Mouse (Mus musculus) forebrain, embryonic 10.5 days (tissue): Measurements from ENCODE around the gene Cdh18. TPM values are rescaled to one million over a fixed set of nuclear protein-coding genes. Genes with fewer than 3 reads are reported as not detected.
"Not testable (repeated sequence)": the region's sequence is repeated elsewhere in the genome, so short reads cannot be mapped to it uniquely, and the experiment has no call there.

Experiments
- DNase-seq: peaks from one replicate; pipeline ENCODE4 v3.0.0-alpha.2; 2017; ENCODE audit warnings: low spot score; ENCODE audit errors: extremely low spot score
- H3K27ac ChIP-seq: fragments of 300-500 bp; sonication (generic); 2 replicates; pipeline ENCODE4 v1.5.1; 2016; ENCODE audit warnings: mild to moderate bottlenecking
- H3K27me3 ChIP-seq: fragments of 300-500 bp; sonication (generic); 2 replicates; pipeline ENCODE4 v1.6.1; 2016; ENCODE audit warnings: mild to moderate bottlenecking; ENCODE audit not compliant: poor library complexity, severe bottlenecking
- H3K36me3 ChIP-seq: fragments of 300-500 bp; sonication (generic); replicated peaks from 2 replicates; pipeline ENCODE4 v1.6.1; 2016; ENCODE audit warnings: mild to moderate bottlenecking, moderate library complexity
- H3K4me1 ChIP-seq: fragments of 300-500 bp; sonication (generic); 2 replicates; pipeline ENCODE4 v1.6.1; 2016
- H3K4me3 ChIP-seq: fragments of 300-500 bp; sonication (generic); 2 replicates; pipeline ENCODE4 v1.5.1; 2016; ENCODE audit warnings: mild to moderate bottlenecking, moderate library complexity
- H3K9me3 ChIP-seq: fragments of 300-500 bp; sonication (generic); 2 replicates; pipeline ENCODE4 v1.6.1; 2016; ENCODE audit warnings: mild to moderate bottlenecking, moderate library complexity
- WGBS: fragments of 180-500 bp; shearing (Covaris S2); methylation state at CpG from one replicate; pipeline ENCODE4 v1.1.7; 2016; 5-methylcytosine and 5-hydroxymethylcytosine counted together
- polyA plus RNA-seq: library from polyadenylated mRNA; unstranded; fragments of >200 nt; fragmentation: Nextera tagmentation; extraction: Ambion mirVana; gene quantifications from 2 replicates; pipeline ENCODE4 v1.2.1, GENCODE M21; 2016

Cdh18 gene
- polyA plus RNA-seq, 1 experiment from 2014 or later: 0.09 TPM

DNA sequence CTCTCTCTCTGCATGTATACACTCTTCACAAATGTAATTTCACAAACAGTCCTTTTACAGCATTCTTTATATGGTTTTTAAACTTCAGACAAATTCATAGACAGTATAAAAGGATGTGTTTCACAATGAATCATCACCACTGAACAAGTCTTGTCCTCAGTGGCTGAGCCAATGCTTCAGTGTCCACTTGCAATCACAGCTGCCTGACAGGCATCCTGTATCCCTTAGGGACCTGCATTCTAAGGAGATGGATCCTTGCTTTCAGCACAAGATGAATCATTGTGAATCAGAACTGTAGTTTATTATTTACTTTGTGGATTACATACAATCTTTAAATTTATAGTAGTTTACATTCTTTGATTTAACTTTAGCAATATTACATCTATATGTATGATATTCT is 768.6 kb downstream of the Cdh18 start:
- H3K4me3 ChIP-seq: no peak overlapping the region
- no peak for DNase-seq

DNA sequence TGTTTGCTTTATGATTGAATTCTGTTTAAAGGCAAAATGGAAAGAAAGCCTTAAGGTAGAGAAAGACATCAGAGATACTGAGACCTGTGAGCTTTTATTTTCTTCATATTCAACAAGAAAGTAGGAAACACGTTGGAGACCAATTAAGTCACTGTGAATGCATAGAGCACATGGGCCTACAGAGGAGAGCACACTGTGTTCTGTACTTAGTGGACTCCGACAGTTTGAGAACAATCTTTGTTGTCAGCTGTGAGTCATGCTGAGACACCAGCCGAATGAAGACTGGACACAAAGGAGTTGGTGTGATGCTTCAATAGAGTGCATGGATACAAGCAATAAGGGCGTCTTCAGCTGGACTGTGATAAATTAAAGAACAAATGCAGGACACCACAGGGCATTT is 791.5 kb downstream of the Cdh18 start:
- not testable (repeated sequence) for H3K36me3 ChIP-seq, H3K4me3 ChIP-seq, H3K4me1 ChIP-seq, H3K9me3 ChIP-seq, H3K27ac ChIP-seq, H3K27me3 ChIP-seq, DNase-seq
- WGBS: no CpG with 5 or more reads among the region's 4 CpGs

More for the DNA sequence above, 768.6 kb downstream of the Cdh18 start:
- Histone ChIP-seq H3K27me3 (no peaks in the 10 kb centered on the region), H3K4me1 (no peaks in the 10 kb centered on the region), H3K27ac (no peak overlapping the region), H3K36me3 (no peaks in the 10 kb centered on the region), H3K9me3 (no peaks in the 10 kb centered on the region)

DNA sequence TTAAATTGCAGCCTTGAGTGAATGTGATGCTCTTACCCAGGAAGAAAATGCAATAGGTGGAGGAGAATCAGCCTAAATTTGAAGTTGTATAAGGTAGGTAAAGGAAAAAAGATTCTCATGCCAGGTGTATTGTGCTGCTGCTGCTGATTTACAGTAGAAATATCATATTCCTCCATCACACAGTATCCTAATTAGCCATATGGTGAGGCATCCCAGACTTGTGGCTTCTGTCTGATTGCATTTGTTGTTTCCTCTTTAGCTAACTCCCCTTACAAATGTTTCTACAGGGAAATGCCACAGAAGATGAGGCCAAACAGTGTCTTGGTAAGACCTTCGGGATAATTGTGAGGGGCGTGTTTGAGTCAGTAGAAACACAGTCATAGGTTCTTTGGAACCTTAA is 802.3 kb downstream of the Cdh18 start:
- no peaks in the 10 kb centered on the region for H3K27me3 ChIP-seq
- WGBS: 81% methylated on average over 2 of the region's 2 CpGs
- no peaks in the 10 kb centered on the region for H3K4me1 ChIP-seq
- DNase-seq: no peak
- H3K36me3 ChIP-seq: no peaks in the 10 kb centered on the region
- no peaks in the 10 kb centered on the region for H3K9me3 ChIP-seq
- no peak overlapping the region for H3K4me3 ChIP-seq
- H3K27ac ChIP-seq: no peak overlapping the region

DNA sequence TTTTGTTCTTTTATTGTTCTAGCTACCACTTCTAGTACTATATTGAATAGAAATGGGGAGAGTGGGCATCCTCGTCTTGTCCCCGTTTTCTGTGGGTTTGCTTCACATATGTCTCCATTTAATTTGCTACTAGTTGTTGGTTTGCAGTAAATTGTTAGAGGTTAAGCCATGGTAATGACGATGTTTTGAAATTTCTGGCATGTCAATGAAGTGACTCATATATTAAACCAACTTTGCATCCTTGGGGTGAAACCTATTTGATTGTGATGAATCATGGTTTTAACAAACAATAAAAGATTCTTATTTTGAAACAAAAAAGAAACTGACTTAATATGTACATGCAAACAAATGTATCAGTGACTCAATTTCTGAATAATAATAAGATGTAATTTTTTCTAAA is 817.5 kb downstream of the Cdh18 start:
- 96% methylated on average over 3 of the region's 3 CpGs for WGBS
- Histone ChIP-seq H3K36me3 (no peaks in the 10 kb centered on the region), H3K9me3 (no peaks in the 10 kb centered on the region), H3K4me1 (no peaks in the 10 kb centered on the region), H3K27ac (no peak overlapping the region), H3K27me3 (no peaks in the 10 kb centered on the region), H3K4me3 (no peak overlapping the region)
- no peak for DNase-seq

DNA sequence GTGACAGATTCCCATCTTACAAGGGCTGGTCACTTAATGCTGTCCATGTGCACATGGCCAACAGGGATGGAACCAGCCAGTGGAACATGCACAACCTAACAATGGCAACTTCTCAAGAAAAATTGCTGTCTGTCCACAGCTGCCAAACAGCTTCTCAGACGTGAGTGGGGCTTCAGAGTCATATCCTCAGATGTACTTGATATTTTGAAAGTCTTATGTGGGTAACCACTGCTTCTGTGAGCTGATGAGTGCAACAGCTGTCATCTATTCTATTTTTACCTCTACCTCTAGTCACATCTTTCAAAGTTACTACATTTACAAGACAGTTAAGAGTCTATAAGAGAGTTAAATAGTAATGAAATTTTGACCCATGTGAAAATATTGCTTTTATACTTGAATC is 818.9 kb downstream of the Cdh18 start:
- Histone ChIP-seq H3K4me1 (no peaks in the 10 kb centered on the region), H3K9me3 (no peaks in the 10 kb centered on the region), H3K36me3 (no peaks in the 10 kb centered on the region), H3K27me3 (no peaks in the 10 kb centered on the region), H3K4me3 (no peak overlapping the region), H3K27ac (no peak overlapping the region)
- no peak for DNase-seq
- WGBS: 67% methylated on average over 1 of the region's 1 CpGs

DNA sequence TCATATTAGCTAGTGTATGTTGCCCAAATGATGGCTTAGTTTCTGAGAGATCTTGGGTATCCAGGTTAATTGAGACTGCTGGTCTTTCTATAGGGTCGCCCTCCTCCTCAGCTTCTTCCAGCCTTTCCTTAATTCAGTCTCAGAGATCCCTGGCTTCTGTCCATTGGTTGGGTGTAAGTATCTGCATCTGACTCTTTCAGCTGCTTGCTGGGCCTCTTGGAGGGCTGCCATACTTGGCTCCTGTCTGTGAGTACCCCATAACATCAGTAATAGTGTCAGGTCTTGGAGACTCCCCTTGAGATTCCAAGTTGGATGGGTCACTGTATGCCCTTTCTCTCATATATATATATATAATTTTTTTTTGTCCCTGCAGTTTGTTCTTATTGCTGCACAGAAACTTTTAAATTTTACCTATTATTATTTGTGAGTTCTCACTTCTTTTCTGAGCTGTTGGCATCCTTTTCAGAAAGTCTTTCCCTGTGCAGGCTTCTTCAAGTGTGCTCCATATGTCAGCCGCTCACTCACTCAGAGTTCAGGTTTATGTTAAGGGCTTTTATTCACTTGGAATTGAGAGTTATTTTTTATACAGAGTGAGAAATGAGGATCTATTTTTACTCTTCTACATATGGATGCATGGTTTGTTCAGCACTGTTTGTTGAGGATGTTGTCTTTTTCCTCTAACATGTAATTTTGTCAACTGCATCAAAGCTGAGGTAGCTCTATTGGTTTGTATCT is 829.4 kb downstream of the Cdh18 start:
- whole genome bisulfite sequencing: 95% methylated on average over 2 of the region's 2 CpGs
- Histone ChIP-seq H3K36me3 (no peaks in the 10 kb centered on the region), H3K9me3 (no peaks in the 10 kb centered on the region), H3K4me1 (no peaks in the 10 kb centered on the region), H3K4me3 (no peak overlapping the region), H3K27ac (no peak overlapping the region), H3K27me3 (no peaks in the 10 kb centered on the region)
- no peak for DNase-seq

DNA sequence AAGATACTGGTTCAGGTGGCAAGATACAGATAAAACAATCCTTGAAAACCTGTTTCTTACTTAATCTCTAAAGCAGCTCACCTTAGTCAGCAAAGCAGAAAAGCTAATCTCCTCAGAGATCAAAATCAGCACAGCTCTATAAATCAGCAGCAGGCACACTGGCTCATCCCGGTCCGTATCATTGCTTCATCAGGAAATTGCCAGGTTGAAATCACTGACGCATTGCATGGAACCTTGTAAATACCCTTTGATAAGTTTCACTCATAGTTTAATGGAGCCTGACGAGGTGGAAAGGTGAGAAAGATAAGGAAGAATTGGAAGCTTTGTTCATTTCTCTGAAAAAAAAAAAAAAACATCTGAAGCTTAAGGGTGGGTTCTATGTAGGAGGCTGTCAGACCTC is 837.0 kb downstream of the Cdh18 start:
- 85% methylated on average over 4 of the region's 4 CpGs for WGBS
- H3K36me3 ChIP-seq: no peaks in the 10 kb centered on the region
- H3K9me3 ChIP-seq: no peaks in the 10 kb centered on the region
- no peaks in the 10 kb centered on the region for H3K27me3 ChIP-seq
- H3K27ac ChIP-seq: no peak overlapping the region
- no peak for DNase-seq
- no peaks in the 10 kb centered on the region for H3K4me1 ChIP-seq
- H3K4me3 ChIP-seq: no peak overlapping the region

DNA sequence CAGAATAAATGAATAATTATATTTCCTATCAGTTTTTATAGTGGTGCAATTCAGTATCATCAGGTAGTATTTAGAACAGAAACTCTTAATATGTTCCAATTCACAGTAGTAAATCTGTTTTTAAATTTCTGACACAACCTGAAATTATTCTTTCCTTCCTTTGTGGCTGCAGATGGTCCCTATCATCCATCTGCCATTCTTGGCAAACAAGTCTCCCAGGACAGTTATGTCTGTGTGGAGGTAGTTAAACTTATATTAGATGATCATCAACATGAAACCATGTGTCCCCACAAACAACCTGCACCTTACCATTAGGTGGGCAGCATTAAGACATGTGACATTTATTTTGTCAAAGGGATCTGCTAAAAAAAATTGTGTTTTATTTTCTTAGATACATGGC is 847.8 kb downstream of the Cdh18 start:
- H3K27me3 ChIP-seq: no peaks in the 10 kb centered on the region
- H3K9me3 ChIP-seq: no peaks in the 10 kb centered on the region

DNA sequence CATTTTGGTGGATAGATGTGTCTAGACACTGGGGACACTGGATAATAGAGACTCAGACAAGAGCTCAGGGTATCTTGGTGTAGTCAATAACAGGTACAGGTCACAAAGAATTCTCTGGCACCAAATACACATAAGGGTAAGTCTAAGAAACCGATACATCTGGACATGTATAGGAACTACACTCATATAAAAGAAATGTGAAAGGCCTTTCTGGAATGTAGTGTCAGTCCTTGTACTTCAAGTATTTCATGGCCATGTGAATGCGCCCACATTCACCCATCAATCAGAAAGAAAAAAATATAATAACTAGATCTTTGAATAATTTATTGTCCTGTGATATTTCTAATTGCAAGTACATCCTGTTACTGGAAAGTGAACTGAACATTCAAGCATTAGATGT is 855.0 kb downstream of the Cdh18 start:
- 94% methylated on average over 2 of the region's 2 CpGs for WGBS
- H3K4me3 ChIP-seq: no peak overlapping the region
- no peak for DNase-seq
- H3K36me3 ChIP-seq: no peaks in the 10 kb centered on the region
- H3K4me1 ChIP-seq: no peaks in the 10 kb centered on the region
- no peaks in the 10 kb centered on the region for H3K27me3 ChIP-seq
- H3K9me3 ChIP-seq: no peaks in the 10 kb centered on the region
- no peak overlapping the region for H3K27ac ChIP-seq

More for the DNA sequence above, 847.8 kb downstream of the Cdh18 start:
- Histone ChIP-seq H3K36me3 (no peaks in the 10 kb centered on the region), H3K27ac (no peak overlapping the region), H3K4me1 (no peaks in the 10 kb centered on the region), H3K4me3 (no peak overlapping the region)
- no peak for DNase-seq

DNA sequence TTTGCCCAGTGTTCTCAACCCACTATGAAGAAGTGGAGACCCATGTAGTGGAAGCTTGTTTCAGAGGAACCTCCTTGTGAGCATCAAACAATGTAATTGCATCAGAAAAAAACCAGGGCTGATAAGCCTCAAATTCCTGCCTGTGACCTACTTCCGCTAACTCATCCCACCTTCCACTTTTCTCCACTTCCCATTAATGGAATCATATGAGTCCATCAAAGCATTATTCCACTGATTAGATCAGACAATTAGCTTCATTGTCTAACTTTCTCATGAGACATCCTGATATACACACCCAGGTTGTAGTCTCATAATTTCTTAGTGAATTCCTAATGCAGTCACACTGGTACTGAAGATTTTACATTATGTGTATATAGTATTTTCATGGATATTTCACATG is 859.4 kb downstream of the Cdh18 start:
- Histone ChIP-seq H3K9me3 (no peaks in the 10 kb centered on the region), H3K4me3 (no peak overlapping the region), H3K27ac (no peak overlapping the region), H3K27me3 (no peaks in the 10 kb centered on the region), H3K4me1 (no peaks in the 10 kb centered on the region), H3K36me3 (no peaks in the 10 kb centered on the region)
- 97% methylated on average over 1 of the region's 1 CpGs for WGBS
- no peak for DNase-seq

DNA sequence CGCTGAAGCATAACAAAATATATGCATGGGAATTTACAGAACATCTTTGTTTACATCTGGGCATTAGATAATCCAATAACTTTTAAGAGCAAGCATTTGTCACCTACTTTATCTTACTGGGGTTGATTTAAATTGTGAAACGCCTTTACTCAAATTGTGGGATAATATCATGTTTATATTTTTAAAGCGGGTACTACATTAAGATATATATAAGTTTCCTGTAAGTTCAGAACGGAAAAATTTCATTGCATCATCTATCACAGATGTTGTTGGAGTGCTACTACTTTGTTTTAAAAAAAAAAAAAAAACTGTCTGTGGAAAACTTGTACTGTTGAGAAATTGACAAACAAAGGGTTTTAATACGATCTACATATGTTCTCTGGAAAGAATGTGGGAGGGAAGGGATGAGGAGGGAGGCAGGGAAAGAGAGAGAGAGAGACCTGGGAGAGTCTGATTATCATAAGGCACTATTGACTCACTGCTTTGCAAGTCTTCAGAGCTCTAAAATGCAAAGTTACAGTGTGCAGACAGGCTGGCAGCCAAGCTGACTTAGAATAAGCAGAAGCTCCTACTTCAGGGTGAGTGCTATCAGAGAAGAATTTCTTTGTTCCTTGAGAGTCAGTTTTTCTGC is 867.7 kb downstream of the Cdh18 start:
- H3K36me3 ChIP-seq: no peaks in the 10 kb centered on the region
- no peak overlapping the region for H3K27ac ChIP-seq
- WGBS: 89% methylated on average over 5 of the region's 5 CpGs
- 0 out of 2 replicates have a peak, but pooled peaks cover 6% of the 10 kb centered on the region for H3K9me3 ChIP-seq
- H3K4me1 ChIP-seq: no peaks in the 10 kb centered on the region
- H3K27me3 ChIP-seq: no peaks in the 10 kb centered on the region
- DNase-seq: no peak
- no peak overlapping the region for H3K4me3 ChIP-seq

DNA sequence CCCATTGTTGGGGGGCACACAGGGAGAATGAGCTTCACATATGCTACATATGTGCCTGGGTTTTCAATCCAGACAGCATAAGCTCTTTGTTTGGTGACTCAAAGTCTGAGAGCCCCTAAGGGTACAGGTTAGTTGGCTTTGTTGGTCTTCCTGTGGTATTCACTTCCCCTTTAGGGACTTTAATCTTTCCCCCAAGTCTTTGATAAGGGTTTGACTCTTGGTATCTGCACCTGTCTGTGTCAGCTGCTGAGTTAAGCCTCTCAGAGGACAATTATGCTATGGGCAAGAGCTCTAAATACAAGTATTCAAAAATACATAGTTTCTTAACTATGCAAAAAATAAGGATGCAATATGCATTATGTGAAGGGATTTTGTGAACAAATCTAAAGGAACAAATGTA is 869.3 kb downstream of the Cdh18 start:
- 0 out of 2 replicates have a peak, but pooled peaks cover 6% of the 10 kb centered on the region for H3K9me3 ChIP-seq
- H3K4me3 ChIP-seq: no peak overlapping the region
- H3K27ac ChIP-seq: no peak overlapping the region
- H3K36me3 ChIP-seq: no peaks in the 10 kb centered on the region
- H3K4me1 ChIP-seq: no peaks in the 10 kb centered on the region
- no peak for DNase-seq
- H3K27me3 ChIP-seq: no peaks in the 10 kb centered on the region

DNA sequence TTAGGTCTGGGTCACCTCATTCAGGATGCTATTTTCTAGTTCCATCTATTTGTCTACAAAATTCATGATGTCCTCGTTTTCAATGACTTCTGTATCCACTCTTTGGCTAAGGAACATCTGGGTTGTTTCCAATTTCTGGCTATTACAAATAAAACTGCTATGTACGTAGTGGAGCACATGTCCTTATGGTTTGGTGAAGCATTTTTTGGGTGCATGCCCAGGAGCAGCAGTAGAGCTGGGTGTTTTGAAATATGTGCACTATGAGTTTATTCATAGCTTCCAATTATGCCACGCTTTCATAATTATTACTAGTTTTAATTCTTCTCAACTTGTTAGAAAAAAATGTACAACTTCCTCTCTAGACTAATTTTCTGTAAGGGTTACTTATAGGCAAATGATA is 871.2 kb downstream of the Cdh18 start:
- H3K27me3 ChIP-seq: no peaks in the 10 kb centered on the region
- H3K36me3 ChIP-seq: no peaks in the 10 kb centered on the region
- no peak for DNase-seq
- H3K4me1 ChIP-seq: no peaks in the 10 kb centered on the region
- H3K4me3 ChIP-seq: no peak overlapping the region
- H3K27ac ChIP-seq: no peak overlapping the region
- H3K9me3 ChIP-seq: 0 out of 2 replicates have a peak, but pooled peaks cover 6% of the 10 kb centered on the region
- WGBS: 86% methylated on average over 3 of the region's 3 CpGs
